Mouse (Mus musculus) ES-Bruce4 (cell line): Measurements from ENCODE around the gene Clca2.

ENCODE experiments used
- CTCF ChIP-seq: IDR thresholded peaks from one replicate; pipeline ENCODE4 v1.8.1; 2011; ENCODE audit warnings: low read depth, low read length
- POLR2A ChIP-seq: IDR thresholded peaks from one replicate; pipeline ENCODE4 v1.8.1; 2011; ENCODE audit warnings: low read length; ENCODE audit not compliant: insufficient read depth

- TF ChIP-seq POLR2A (no peak), CTCF (no peak)
Observed at GRCm38 (mm10) chr3:145146871-145147270, 47.6 kb upstream of the Clca2 start.
